Mouse (Mus musculus): ENCODE data around the gene Zcchc18. TPM values are rescaled to one million over a fixed set of nuclear protein-coding genes. Genes with fewer than 3 reads are reported as not detected.

Gene Zcchc18
- polyA plus RNA-seq, 1 experiment = 1.3 TPM

DNA sequence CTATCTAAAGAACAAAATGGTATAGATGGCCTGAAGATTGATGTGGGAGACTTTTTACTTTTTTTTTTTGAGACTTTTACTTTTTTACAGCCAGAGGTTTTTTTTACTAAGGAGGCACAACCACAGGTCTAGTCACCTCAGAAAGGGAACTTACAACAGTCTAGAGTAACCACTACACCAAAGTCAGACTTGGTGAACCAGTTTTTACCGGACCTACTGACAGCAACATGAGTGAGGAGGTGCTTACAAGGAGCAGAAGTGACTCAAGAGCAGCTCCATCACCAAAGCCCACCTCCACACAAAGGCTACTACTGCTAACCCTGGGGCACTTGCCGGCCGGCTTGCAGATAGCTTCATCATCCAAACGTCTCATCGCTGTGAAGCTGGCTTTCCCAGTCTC lies 38.8 kb downstream of the Zcchc18 start:
- no peaks in the 10 kb centered on the region for H3K4me1 ChIP-seq (ENCODE audit: control insufficient read depth, insufficient read depth, low read length)
- WGBS = 84% methylated on average over 5 of the region's 5 CpGs
- H3K4me3 ChIP-seq (replicated peaks; ENCODE audit: control insufficient read depth, low read depth, low read length) = no peak overlapping the region
- H3K27ac ChIP-seq (ENCODE audit: control insufficient read depth, insufficient read depth, low read depth, low read length, poor library complexity) = no peak overlapping the region
- no peak for TF ChIP-seq POLR2A (IDR thresholded peaks at IDR 0.05; ENCODE audit: borderline replicate concordance, control insufficient read depth, low read depth, low read length)
- no peak for TF ChIP-seq CTCF (IDR thresholded peaks at IDR 0.05; ENCODE audit: control insufficient read depth, insufficient read depth, low read length)

DNA sequence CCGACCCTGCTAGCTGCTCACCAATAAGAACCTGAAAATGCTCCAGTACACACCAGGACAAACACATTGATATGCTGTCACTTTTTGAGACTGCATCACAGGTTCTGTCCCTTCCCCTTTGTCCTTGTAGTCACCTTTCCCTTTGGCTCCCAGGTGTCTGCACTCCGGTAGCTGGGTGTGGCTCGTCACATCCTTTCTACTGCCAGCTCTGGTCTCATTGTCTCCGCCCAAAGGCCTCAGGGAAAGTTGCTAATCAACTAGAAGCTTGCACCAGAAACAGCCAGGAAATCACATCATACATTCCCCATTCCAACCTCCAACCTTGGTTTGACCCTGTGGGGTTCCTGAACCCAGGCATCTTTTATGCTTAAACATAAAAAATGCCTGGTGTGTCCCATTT lies 41.4 kb downstream of the Zcchc18 start:
- Histone ChIP-seq H3K4me3 (replicated peaks; ENCODE audit: control insufficient read depth, low read depth, low read length) (no peak overlapping the region), H3K27ac (ENCODE audit: control insufficient read depth, insufficient read depth, low read depth, low read length, poor library complexity) (no peak overlapping the region), H3K4me1 (ENCODE audit: control insufficient read depth, insufficient read depth, low read length) (no peaks in the 10 kb centered on the region; the same call in 1 of the 2 replicates)
- TF ChIP-seq CTCF (IDR thresholded peaks at IDR 0.05; ENCODE audit: control insufficient read depth, insufficient read depth, low read length) (no peak), POLR2A (IDR thresholded peaks at IDR 0.05; ENCODE audit: borderline replicate concordance, control insufficient read depth, low read depth, low read length) (no peak)
- WGBS = 66% methylated on average over 4 of the region's 4 CpGs

DNA sequence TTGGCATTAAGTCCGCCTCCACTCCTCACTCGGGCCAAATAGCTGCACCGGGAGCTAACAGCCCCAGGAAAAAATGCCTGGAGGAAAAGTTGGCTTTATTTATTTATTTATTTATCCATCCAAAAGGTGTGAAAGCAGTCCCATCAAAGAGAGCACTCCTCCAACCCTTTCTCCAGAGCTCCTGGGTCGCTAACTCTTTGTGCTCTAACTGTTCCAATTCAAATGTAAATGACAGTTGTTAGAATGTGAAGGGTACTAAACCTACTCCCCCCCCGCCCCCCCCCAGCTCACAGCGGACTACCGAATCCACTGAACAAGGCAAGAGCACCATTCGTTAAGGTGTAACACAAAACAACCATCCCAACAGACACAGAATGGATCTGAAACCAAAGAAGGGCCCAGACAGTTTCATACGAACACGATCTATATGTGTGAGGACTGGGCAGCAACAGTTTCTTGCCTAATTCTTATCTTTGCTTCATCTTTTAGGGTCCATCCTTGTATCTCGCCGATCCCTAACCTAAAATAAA lies 44.6 kb downstream of the Zcchc18 start:
- TF ChIP-seq POLR2A (IDR thresholded peaks at IDR 0.05; ENCODE audit: borderline replicate concordance, control insufficient read depth, low read depth, low read length) (no peak), CTCF (IDR thresholded peaks at IDR 0.05; ENCODE audit: control insufficient read depth, insufficient read depth, low read length) (no peak)
- WGBS = 14% methylated on average over 12 of the region's 12 CpGs

DNA sequence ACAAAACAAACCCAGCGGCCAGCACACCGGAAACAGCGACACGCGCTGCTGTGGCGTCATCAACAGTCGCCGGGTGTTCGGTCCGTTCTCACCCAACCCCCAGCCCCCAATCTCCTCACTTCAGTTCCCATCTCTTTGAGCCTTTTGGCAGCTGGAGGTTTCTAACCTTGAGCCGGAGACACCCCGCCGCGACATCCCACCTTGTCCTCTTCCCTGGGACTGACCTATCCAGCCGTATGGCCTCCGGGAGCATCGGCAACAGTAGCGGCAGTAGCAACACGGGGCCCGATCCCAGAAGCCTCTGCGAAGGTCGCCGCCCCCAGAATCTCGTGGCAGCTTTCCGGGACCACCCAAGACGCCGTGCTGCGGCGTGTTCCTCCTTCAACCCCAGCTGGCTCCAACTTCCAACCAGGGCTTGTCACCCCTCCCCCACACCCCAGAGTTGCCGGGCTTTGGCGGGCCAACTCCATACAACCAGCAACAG lies 45.1 kb downstream of the Zcchc18 start, which contains the start of gene Slc25a53:
TSS of gene Slc25a53 (minus strand) at position 303 of the 484 bp plus-strand sequence.
- WGBS = 12% methylated on average over 31 of the region's 31 CpGs
- peak within 1 kb of the TSS; percentile 93 for H3K4me3 ChIP-seq (replicated peaks; ENCODE audit: control insufficient read depth, low read depth, low read length)
- H3K27ac ChIP-seq (ENCODE audit: control insufficient read depth, insufficient read depth, low read depth, low read length, poor library complexity) = peak within 1 kb of the TSS; percentile 85
- no peaks in the 10 kb centered on the region; the same call in 1 of the 2 replicates for H3K4me1 ChIP-seq (ENCODE audit: control insufficient read depth, insufficient read depth, low read length)
- TF ChIP-seq POLR2A (IDR thresholded peaks at IDR 0.05; ENCODE audit: borderline replicate concordance, control insufficient read depth, low read depth, low read length) = peak; percentile 33; the same call in 1 of the 2 replicates
- TF ChIP-seq CTCF (IDR thresholded peaks at IDR 0.05; ENCODE audit: control insufficient read depth, insufficient read depth, low read length) = no peak

More for the DNA sequence above, 44.6 kb downstream of the Zcchc18 start:
- no peak overlapping the region for H3K27ac ChIP-seq (ENCODE audit: control insufficient read depth, insufficient read depth, low read depth, low read length, poor library complexity)
- no peaks in the 10 kb centered on the region; the same call in 1 of the 2 replicates for H3K4me1 ChIP-seq (ENCODE audit: control insufficient read depth, insufficient read depth, low read length)
- peak overlapping the region; percentile 93 for H3K4me3 ChIP-seq (replicated peaks; ENCODE audit: control insufficient read depth, low read depth, low read length)

DNA sequence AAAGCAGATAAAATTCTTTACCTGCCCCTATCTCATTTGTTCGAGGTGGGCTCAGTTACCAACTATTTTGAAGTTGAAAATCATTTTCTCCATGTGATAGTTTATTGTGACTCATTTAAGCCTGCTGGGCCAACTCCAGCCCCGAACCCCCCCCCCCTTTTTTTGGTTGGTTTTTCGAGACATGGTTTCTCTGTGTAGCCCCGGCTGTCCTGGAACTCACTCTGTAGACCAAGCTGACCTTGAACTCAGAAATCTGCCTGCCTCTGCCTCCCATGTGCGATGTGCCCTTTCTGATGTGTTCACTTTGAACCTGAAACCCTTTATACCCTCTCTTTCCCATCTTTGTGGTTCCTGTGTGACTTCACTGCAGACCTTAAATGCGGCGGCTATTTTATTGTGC lies 45.5 kb downstream of the Zcchc18 start:
- TF ChIP-seq POLR2A (IDR thresholded peaks at IDR 0.05; ENCODE audit: borderline replicate concordance, control insufficient read depth, low read depth, low read length) = no peak
- TF ChIP-seq CTCF (IDR thresholded peaks at IDR 0.05; ENCODE audit: control insufficient read depth, insufficient read depth, low read length) = no peak
- 42% methylated on average over 7 of the region's 7 CpGs for WGBS
- Histone ChIP-seq H3K4me3 (replicated peaks; ENCODE audit: control insufficient read depth, low read depth, low read length) (peak overlapping the region; percentile 93), H3K27ac (ENCODE audit: control insufficient read depth, insufficient read depth, low read depth, low read length, poor library complexity) (no peak overlapping the region), H3K4me1 (ENCODE audit: control insufficient read depth, insufficient read depth, low read length) (no peaks in the 10 kb centered on the region; the same call in 1 of the 2 replicates)

Other genes with a start within 250 kb of the Zcchc18 start
- gene Morf4l2, start 249.5 kb upstream of the Zcchc18 start, polyA plus RNA-seq (2011; ENCODE audit: insufficient read depth, insufficient read length, low replicate concordance, missing spikeins) = 84.4 and 155 TPM in 2 replicates
- gene Glra4, start 213.0 kb upstream of the Zcchc18 start, polyA plus RNA-seq (2011; ENCODE audit: insufficient read depth, insufficient read length, low replicate concordance, missing spikeins) = not detected in 2 replicates
- gene Plp1, start 170.5 kb upstream of the Zcchc18 start, polyA plus RNA-seq (2011; ENCODE audit: insufficient read depth, insufficient read length, low replicate concordance, missing spikeins) = 1.1 and 4.0 TPM in 2 replicates
- not detected in 2 replicates for gene Rab9b, start 124.4 kb upstream of the Zcchc18 start, polyA plus RNA-seq (2011; ENCODE audit: insufficient read depth, insufficient read length, low replicate concordance, missing spikeins)
- gene H2bfm, start 65.8 kb upstream of the Zcchc18 start, polyA plus RNA-seq (2011; ENCODE audit: insufficient read depth, insufficient read length, low replicate concordance, missing spikeins) = not detected in 2 replicates
- gene Tmsb15b2, start 17.7 kb upstream of the Zcchc18 start, polyA plus RNA-seq (2011; ENCODE audit: insufficient read depth, insufficient read length, low replicate concordance, missing spikeins) = 5.4 TPM in 1 of 2 replicates, not detected in the other
- gene Tmsb15l, start 16.3 kb upstream of the Zcchc18 start, polyA plus RNA-seq (2011; ENCODE audit: insufficient read depth, insufficient read length, low replicate concordance, missing spikeins) = not detected in 2 replicates
- 9.3 TPM in 1 of 2 replicates, not detected in the other for gene Tmsb15b1, start 16.3 kb upstream of the Zcchc18 start, polyA plus RNA-seq (2011; ENCODE audit: insufficient read depth, insufficient read length, low replicate concordance, missing spikeins)
- gene Slc25a53, start 45.1 kb downstream of the Zcchc18 start, polyA plus RNA-seq (2011; ENCODE audit: insufficient read depth, insufficient read length, low replicate concordance, missing spikeins) = 3.7 and 8.0 TPM in 2 replicates
- 0.43 and 1.6 TPM in 2 replicates for gene Fam199x, start 56.4 kb downstream of the Zcchc18 start, polyA plus RNA-seq (2011; ENCODE audit: insufficient read depth, insufficient read length, low replicate concordance, missing spikeins)
- not detected in 2 replicates for gene Esx1, start 128.9 kb downstream of the Zcchc18 start, polyA plus RNA-seq (2011; ENCODE audit: insufficient read depth, insufficient read length, low replicate concordance, missing spikeins)

Measured in bone marrow, adult 2 months (tissue).